Mouse (Mus musculus) mesoderm, embryonic 11.5 days (tissue): ENCODE measurements at regions not wholly inside any gene's neighbourhood (a gene's known extent, or its start where the extent isn't known, plus 50 kb on each side); places are given as distances from the start of the nearest gene placed in this dataset.

Source experiments
- DNase-seq: peaks from one replicate; pipeline ENCODE4 v3.0.0-alpha.2; 2012; ENCODE audit warnings: low read depth, low spot score

DNA sequence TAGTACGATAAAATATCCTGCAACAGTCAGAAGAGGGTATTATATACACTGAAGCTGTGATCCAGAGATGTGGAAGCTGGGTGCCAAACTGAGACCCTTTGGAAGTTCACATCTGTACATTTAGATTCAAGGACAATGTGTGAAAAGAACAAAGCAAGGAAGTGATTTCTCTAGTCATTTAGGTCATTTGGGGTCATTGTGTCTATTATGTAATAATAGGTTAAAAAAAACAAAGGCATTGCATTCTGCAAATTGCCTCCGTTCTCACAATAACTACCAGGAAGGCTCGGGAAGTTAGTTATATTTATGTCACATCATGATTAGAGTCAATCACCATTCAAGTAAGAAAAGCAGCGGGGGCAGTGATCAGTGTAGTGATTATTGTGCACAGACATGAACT, 563.3 kb downstream of the Trim52 start:
- no peak for DNase-seq

DNA sequence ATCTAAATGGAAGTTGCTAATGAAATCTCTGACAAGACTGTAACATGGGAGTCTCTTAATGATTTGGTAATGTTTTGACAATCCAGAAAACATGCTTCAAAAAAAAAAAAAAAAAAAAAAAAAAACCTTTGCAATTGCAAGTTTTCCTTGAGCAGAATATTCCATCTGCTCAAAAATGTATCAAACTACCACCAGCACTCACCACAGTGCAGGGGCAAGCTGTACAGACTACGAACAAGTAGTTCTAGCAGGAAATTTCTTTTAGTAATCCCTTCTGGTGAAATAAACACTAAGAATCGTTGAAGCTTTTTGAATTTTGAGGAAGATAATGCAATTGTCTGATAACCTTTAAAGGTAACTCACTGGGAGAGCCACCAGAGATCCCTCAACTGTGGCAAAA, 572.0 kb downstream of the Trim52 start:
- no peak for DNase-seq

DNA sequence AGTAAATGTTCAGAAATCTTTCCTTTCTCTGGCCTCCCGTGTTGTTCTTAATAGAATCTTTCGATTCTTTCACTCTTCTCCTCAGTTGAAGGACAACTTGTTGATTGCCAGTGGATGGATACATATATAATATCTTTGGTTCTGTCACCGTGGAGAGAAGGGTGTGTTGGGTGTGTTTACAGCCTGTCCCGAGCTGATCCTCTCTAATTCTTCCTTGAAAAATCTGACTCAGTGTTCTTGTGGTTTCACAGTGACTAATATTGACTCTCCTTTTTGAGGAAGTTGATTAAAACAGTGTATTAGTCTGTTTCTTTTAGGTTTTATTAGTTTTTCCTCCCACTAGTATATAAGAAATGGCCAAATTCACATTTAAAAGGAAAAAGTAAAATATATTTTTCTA, 575.2 kb downstream of the Trim52 start:
- DNase-seq, result no peak

GRCm38 (mm10) chr14:106687361-106687760, 581.4 kb downstream of the Trim52 start:
- DNase-seq, result peak; percentile 5

- no peak for DNase-seq
Measured at GRCm38 (mm10) chr14:106714020-106714419, 608.0 kb downstream of the Trim52 start.

GRCm38 (mm10) chr14:106733825-106734224, 627.8 kb downstream of the Trim52 start:
- no peak for DNase-seq

GRCm38 (mm10) chr14:106740857-106741256, 634.9 kb downstream of the Trim52 start:
- DNase-seq, result peak; percentile 4

DNA sequence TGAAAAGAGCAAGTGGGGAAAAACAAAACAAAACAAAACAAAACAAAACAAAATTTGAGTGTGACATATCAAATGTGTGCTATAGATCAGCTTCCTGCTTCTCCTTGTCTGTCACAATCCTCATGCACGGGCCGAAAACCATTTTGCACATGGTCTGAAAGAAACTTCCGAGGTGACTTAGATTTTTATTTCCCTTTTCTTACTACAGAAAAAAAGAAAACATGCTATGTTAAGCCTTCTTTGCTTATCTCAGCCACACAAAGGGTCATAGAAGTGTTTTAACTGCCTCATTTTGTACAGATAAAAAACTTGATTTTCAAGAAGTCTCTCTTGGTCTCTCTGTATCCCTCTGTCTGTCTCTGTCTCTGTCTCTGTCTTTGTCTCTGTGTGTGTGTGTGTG, 654.2 kb downstream of the Trim52 start:
- DNase-seq, result no peak

DNA sequence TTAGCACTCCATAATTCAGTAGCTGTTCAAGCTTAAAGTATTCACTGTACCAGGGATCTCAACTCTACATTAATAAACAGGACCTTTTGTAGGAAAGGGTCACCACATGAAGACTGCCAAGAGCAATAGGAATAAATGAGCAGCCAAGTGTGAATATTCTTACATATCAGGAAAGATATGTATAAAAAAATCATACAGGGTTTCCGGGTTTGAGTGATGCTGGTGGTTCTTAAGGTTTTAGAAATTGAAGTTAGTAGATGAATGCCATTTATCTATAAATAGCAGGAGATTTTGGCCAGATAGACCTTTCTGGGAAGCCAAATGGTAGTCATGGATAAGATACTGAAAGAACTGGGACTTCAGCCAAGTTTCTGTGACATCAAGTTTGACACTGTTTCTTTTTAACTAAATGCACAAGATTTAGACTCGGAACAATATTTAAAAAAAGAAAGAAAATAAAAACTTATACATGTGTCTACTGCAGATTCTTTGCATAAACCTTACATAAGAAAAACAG, 657.1 kb downstream of the Trim52 start:
- DNase-seq, result no peak

DNA sequence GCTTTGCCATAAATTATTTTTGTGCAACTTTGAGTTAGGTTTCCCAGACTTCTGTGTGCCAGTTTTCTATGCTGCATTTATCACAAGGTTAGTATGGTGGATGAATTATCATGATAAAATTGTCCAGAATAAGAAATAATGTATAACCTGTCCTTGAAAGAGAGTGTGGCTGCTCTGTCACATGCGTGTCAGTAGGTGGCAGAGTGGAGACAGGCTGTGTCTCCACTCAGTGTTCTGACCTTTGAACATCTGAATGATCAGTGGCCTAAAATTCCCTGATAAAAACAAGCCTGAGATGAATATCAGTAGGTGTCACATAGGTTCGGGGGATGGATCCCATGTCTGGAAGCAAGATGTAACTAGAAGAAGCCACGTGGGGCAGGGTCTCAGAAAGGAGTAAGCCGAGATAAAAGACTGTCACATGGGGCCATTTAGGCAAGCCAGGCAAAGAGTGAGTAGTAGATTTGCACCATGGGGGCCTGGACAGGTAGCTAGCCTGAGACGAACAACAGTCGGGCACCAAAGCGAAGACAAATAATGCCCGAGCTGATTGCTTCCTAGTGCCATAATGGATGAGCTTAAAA, 660.0 kb downstream of the Trim52 start:
- DNase-seq, result peak; percentile 6
